Mouse (Mus musculus) spleen, adult 2 months (tissue): ENCODE data around the gene Prim1. TPM values are rescaled to one million over a fixed set of nuclear protein-coding genes. Genes with fewer than 3 reads are reported as not detected.

Experiments used
- DNase-seq, 2 experiments: peaks; one replicate each; pipeline versions ENCODE4 v3.0.0 to v3.0.0-alpha.2; 2012 to 2021; ENCODE audit warnings: low spot score in 2 of 2, low read depth in 1 of 2
- H3K27ac ChIP-seq: fragments of 200-500 bp; 2 replicates; pipeline ENCODE4 v1.5.1; 2012; ENCODE audit warnings: low read length, inconsistent platforms; ENCODE audit not compliant: insufficient read depth
- H3K27me3 ChIP-seq: fragments of 200-500 bp; 2 replicates; pipeline ENCODE4 v1.6.1; 2012; ENCODE audit warnings: mild to moderate bottlenecking, moderate library complexity, low read length, inconsistent platforms; ENCODE audit not compliant: control insufficient read depth, insufficient read depth
- H3K36me3 ChIP-seq: fragments of 200-500 bp; 2 replicates; pipeline ENCODE4 v1.6.1; 2012; ENCODE audit warnings: mild to moderate bottlenecking, low read length, inconsistent platforms; ENCODE audit not compliant: control insufficient read depth, insufficient read depth
- H3K4me1 ChIP-seq: fragments of 200-500 bp; 2 replicates; pipeline ENCODE4 v1.6.1; 2011; ENCODE audit warnings: inconsistent platforms; ENCODE audit not compliant: control insufficient read depth, insufficient read depth, insufficient read length
- H3K4me3 ChIP-seq: fragments of 200-500 bp; 2 replicates; pipeline ENCODE4 v1.5.1; 2011; ENCODE audit warnings: mild to moderate bottlenecking, inconsistent platforms; ENCODE audit not compliant: insufficient read depth, insufficient read length; ENCODE audit errors: extremely low read depth
- CTCF ChIP-seq: fragments of 200-500 bp; IDR thresholded peaks from 2 replicates; pipeline ENCODE4 v1.5.1; 2011; ENCODE audit warnings: mild to moderate bottlenecking, inconsistent platforms; ENCODE audit not compliant: insufficient read depth, insufficient read length, insufficient replicate concordance; ENCODE audit errors: extremely low read depth
- POLR2A ChIP-seq: fragments of 200-500 bp; IDR thresholded peaks from 2 replicates; pipeline ENCODE4 v1.6.1; 2011; ENCODE audit warnings: low read depth, low read length, inconsistent platforms
- WGBS: fragments of 180-500 bp; shearing (Covaris S2); methylation state at CpG from one replicate; pipeline ENCODE4 v1.1.7; 2018; 5-methylcytosine and 5-hydroxymethylcytosine counted together
- polyA plus RNA-seq: library from polyadenylated mRNA; depleted of rRNA; stranded (reverse); fragments of >200 nt; gene quantifications from 2 replicates; pipeline ENCODE4 v1.2.3, GENCODE M21; 2012; rRNA removed

The Prim1 gene
- polyA plus RNA-seq = 3.9 and 4.2 TPM in 2 replicates

DNA sequence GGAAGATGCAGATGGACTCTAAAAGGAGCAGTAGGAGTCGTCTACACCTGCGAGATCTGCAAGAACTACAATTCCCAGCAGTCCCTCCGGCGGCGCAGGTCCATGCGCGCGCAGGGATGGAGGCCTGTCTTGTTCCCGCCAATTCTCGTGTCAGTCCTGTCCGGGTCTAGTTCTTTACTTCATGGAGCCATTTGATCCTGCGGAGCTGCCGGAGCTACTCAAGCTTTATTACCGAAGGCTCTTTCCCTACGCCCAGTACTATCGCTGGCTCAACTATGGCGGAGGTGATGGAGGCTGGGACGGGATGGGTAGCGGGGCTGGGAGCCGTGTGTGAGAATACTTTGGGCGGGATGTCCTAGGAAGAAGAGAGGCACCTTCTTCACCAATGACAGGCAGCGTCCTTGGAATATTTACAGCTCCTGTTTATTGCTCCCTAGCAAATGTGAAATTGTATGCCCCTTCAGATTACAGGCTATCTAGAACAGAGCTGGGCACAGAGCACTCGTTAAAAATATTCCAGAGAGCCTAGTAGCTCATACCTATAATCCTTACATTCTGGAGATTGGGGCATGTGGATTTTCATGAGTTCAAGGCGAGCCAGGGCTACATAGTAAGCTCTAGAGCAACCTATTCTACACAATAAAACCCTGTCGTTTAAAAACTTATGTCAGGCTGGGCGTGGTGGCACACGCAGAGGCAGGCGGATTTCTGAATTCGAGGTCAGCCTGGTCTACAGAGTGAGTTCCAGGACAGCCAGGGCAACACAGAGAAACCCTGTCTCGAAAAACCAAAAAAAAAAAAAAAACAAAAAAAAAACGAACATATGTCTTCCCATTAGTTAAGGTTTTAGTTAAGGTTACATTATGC, at the start of gene Prim1:
Gene Prim1, plus strand, starts transcription at position 101 of the 867 bp plus-strand sequence.
- DNase-seq = peak in 1 of 2 experiments; percentile 81
- 3% methylated on average over 31 of the region's 31 CpGs for WGBS
- Histone ChIP-seq H3K27me3 (no peaks in the 10 kb centered on the region), H3K36me3 (peaks cover 2% of the 10 kb centered on the region; the same call in 1 of the 2 replicates), H3K27ac (no peak within 1 kb of the TSS), H3K4me1 (no peaks in the 10 kb centered on the region), H3K4me3 (peak within 1 kb of the TSS; percentile 73)
- TF ChIP-seq CTCF (no peak), POLR2A (no peak)

DNA sequence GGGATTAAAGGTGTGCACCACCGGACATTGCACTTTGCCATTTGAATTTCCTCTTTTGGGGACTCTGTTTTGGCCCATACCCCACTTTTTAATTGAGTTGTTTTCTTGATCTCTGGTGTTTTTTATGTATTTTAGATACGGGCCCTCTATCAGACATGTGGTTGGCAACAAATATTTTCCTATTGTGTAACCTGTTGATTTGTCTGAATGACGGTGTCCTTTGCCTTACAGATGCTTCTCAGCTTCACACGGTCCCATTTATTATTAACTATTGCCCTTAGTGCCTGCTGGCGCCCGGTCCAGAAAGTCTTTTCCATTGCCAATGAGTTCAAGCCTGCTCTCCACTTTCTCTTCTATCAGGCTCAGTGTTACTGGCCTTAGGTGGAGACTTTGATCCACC, 48.5 kb upstream of the Prim1 start:
- H3K4me1 ChIP-seq = no peaks in the 10 kb centered on the region
- no peak for TF ChIP-seq POLR2A
- no peak for TF ChIP-seq CTCF
- no peak overlapping the region for H3K27ac ChIP-seq
- no peak for DNase-seq
- WGBS = 90% methylated on average over 6 of the region's 6 CpGs
- H3K27me3 ChIP-seq = no peaks in the 10 kb centered on the region
- no peaks in the 10 kb centered on the region for H3K36me3 ChIP-seq
- no peak overlapping the region for H3K4me3 ChIP-seq

DNA sequence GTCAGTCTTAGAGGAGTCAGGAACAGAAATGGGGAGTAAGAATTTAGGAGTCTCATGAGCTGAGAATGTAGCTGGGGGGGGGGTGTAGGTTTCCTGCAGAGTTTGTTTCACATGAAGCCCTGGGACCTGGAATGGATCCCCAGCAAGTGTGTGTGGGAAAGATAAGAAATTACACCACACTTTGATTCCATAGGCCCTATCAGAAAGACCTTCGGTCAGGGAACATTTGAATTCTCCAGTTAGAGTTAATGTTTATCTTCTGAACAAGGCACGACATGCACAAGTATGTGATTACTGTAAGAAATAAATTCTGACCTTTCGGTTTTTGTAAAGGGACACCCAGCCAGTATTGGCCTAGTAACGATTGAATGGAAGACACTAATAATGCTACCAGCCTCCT, 45.1 kb upstream of the Prim1 start:
- H3K36me3 ChIP-seq = no peaks in the 10 kb centered on the region
- H3K4me1 ChIP-seq = no peaks in the 10 kb centered on the region
- WGBS = 74% methylated on average over 4 of the region's 4 CpGs
- no peak overlapping the region for H3K4me3 ChIP-seq
- H3K27ac ChIP-seq = no peak overlapping the region
- H3K27me3 ChIP-seq = no peaks in the 10 kb centered on the region
- TF ChIP-seq POLR2A = no peak
- TF ChIP-seq CTCF = no peak
- DNase-seq = no peak

DNA sequence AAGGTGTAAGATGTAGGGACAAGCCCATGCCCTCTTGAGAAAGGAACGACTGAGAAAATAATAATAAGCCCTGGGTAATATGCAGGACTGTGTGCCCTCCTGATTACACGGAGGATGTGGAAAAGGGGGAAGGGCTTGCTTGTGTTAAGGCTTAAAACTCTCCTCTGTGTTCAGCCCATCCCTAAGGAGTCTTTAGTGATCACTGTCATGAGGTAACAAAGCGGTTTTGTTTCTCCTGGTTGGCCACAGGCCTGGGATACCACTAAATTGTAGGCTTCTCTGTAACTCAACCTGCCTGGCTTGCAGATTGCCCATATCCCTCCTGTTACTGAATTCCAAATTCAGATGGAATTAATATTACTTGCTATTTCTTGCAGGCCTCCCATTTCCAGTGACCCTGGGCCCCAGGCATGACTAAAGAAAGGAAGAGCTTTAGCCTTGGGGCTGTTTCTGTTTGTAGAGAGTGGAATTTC, 44.6 kb upstream of the Prim1 start:
- Histone ChIP-seq H3K4me3 (no peak overlapping the region), H3K27me3 (no peaks in the 10 kb centered on the region), H3K4me1 (no peaks in the 10 kb centered on the region), H3K27ac (no peak overlapping the region), H3K36me3 (no peaks in the 10 kb centered on the region)
- TF ChIP-seq POLR2A (no peak), CTCF (no peak)
- no peak for DNase-seq
- WGBS = 77% methylated on average over 3 of the region's 3 CpGs

DNA sequence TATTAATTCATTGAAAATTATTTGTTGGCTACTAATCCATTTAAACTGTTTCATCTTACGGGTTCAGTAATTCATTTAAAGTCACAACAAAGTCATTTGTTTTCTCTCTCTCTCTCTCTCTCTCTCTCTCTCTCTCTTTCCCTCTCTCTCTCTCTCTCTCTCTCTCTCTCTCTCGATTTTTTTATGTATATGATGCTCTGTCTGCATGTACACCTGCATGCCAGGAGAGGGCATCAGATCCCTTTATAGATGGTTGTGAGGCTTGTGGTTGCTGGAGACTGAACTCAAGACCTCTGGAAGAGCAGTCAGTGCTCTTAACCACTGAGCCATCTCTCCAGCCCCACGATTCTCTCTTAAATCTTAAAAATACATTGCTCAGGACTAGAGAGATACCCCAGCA, 43.8 kb upstream of the Prim1 start:
- Histone ChIP-seq H3K4me3 (no peak overlapping the region), H3K27ac (no peak overlapping the region), H3K36me3 (no peaks in the 10 kb centered on the region), H3K27me3 (no peaks in the 10 kb centered on the region), H3K4me1 (no peaks in the 10 kb centered on the region)
- no peak for DNase-seq
- no peak for TF ChIP-seq POLR2A
- TF ChIP-seq CTCF = no peak
- 73% methylated on average over 3 of the region's 3 CpGs for WGBS

DNA sequence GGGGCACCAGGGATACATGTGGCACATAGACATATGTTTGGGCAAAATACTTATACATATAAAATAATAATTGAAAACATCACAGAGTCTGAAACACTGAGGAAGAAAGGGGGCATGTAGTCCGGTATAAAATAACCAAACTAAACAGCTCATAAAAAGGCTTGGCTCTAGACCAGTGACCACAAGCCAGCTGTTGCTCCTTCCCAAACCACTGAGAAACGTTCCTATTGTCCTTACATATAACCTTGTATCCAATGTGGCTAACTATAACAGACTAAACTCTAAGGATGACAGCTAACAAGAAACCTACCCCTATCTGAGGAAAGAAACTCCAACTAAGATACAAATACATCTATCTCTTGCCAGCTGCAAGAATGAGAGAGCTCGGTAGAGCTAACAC, 40.9 kb upstream of the Prim1 start:
- H3K36me3 ChIP-seq = no peaks in the 10 kb centered on the region
- H3K4me3 ChIP-seq = no peak overlapping the region
- TF ChIP-seq CTCF = no peak
- no peak for TF ChIP-seq POLR2A
- DNase-seq = no peak
- no peaks in the 10 kb centered on the region for H3K27me3 ChIP-seq
- H3K4me1 ChIP-seq = no peaks in the 10 kb centered on the region
- no peak overlapping the region for H3K27ac ChIP-seq
- WGBS = 65% methylated on average over 3 of the region's 3 CpGs

DNA sequence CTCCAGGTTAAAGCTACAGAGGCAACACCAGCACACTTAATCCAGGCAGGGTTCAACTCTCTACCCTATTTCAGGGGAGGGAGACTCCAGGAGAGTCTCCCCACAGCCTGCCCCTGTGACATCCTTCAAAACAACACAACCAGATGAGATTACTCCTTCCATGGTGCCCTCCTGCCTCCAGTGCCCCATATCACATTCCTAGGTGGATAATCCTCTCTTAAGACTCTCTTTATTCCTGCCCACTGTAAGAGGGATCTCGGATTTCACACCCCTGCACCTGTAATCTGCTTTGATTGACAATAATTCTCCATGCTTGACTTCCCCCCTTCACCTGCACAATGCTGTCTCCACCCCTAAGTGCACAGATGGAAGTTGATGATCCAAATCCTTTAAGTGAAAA, 39.5 kb upstream of the Prim1 start:
- no peak overlapping the region for H3K27ac ChIP-seq
- no peak overlapping the region for H3K4me3 ChIP-seq
- no peak for DNase-seq
- H3K4me1 ChIP-seq = no peaks in the 10 kb centered on the region
- 43% methylated on average over 1 of the region's 1 CpGs for WGBS
- TF ChIP-seq CTCF = no peak
- no peak for TF ChIP-seq POLR2A
- no peaks in the 10 kb centered on the region for H3K27me3 ChIP-seq
- H3K36me3 ChIP-seq = no peaks in the 10 kb centered on the region
